14 mouse cellular contexts compared by ENCODE assay signal in the genomic region with DNA sequence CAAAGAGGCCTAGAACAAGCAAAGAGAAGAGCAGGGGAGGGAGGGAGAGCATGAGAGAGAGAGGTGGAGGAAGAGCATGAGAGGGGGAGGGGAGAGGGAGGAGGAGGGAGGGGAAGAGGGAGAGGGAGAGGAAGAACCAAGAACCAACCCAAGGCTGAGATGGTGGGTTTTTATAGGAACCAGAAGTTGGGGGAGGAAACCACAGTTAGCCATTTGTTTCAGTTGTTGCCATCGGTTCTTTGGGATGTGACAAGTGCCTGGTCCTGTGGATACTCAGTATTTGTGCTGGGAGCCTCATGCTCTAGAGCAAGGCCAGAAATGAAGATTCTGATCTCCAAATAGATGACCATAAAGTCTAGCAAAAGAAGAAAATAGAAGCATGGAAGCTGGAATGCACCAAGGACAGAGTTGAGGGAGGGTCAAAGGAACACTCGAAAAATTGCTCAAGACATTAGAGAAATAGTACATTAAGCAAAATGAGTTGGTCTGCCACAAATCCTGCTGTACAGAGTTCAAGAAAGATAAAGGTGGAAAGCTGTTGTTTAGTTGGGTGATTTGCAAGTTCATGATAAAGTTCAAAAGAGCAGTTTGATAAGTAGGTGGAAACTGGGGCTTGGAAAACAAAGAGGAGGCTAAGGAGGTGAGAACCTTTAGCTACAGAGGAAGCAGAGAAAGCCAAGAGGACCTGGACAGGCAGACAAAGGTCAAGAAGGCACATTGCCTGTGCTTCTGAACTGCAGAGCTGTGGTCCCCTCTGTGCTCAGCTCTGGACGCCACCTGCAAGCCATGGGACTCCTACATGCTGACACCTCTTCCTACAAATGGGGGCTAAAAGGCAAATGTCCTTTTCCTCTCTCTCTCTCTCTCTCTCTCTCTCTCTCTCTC. TPM values are rescaled to one million over a fixed set of nuclear protein-coding genes. Genes with fewer than 3 reads are reported as not detected.
"Had no signal": no experiment of that assay in that cellular context is flagged by ENCODE, and none has a peak within 500 bp of the region (broad histone marks: within the 10 kb centered on the region; RNA-seq: fewer than 3 reads in every experiment).

No protein-coding gene starts in this region.

- H3K9ac ChIP-seq: limb, embryonic 13.5 days; liver, embryonic 12.5 days; lung, embryonic 14.5 days; midbrain, embryonic 13.5 days; neural tube, embryonic 12.5 days had no signal

- H3K4me3 ChIP-seq: layer of hippocampus, adult 2 months; limb, embryonic 13.5 days; liver, embryonic 12.5 days; midbrain, embryonic 13.5 days; neural tube, embryonic 12.5 days had no signal

- H3K27ac ChIP-seq: layer of hippocampus, adult 2 months; limb, embryonic 13.5 days; liver, embryonic 12.5 days; midbrain, embryonic 13.5 days; neural tube, embryonic 12.5 days; stomach, postnatal 0 days had no signal

- ATAC-seq: liver, embryonic 12.5 days; midbrain, embryonic 13.5 days had no signal

- H3K4me1 ChIP-seq: midbrain, embryonic 13.5 days; neural tube, embryonic 12.5 days had no signal

- H3K36me3 ChIP-seq: limb, embryonic 13.5 days; liver, embryonic 12.5 days; midbrain, embryonic 13.5 days; neural tube, embryonic 12.5 days had no signal

- DNase-seq: kidney, adult 9 months; kidney, postnatal 10 days; kidney, postnatal 4 days; left cerebral cortex, postnatal 4 days; lung, embryonic 14.5 days; lung, postnatal 10 days; lung, postnatal 4 days had no signal

- H3K9me3 ChIP-seq: limb, embryonic 13.5 days; liver, embryonic 12.5 days; midbrain, embryonic 13.5 days; neural tube, embryonic 12.5 days had no signal

- H3K4me2 ChIP-seq: limb, embryonic 13.5 days; liver, embryonic 12.5 days; lung, embryonic 14.5 days; midbrain, embryonic 13.5 days; neural tube, embryonic 12.5 days had no signal

- H3K27me3 ChIP-seq: limb, embryonic 13.5 days; liver, embryonic 12.5 days; midbrain, embryonic 13.5 days; neural tube, embryonic 12.5 days had no signal

RNA-seq across cellular contexts. Expression of gene Selp, which starts 5.1 kb away (rescaled TPM):
- total RNA-seq: layer of hippocampus, adult 2 months; left cerebral cortex, postnatal 10 days had no signal
- polyA plus RNA-seq: limb, embryonic 13.5 days; lung, embryonic 14.5 days; neural tube, embryonic 12.5 days had no signal

RNA-seq across cellular contexts. Expression of gene Sell, which starts 58.4 kb away (rescaled TPM):
- total RNA-seq: left cerebral cortex, postnatal 10 days had no signal
- polyA plus RNA-seq: limb, embryonic 13.5 days; midbrain, embryonic 13.5 days had no signal
